Mouse (Mus musculus) stomach, embryonic 14.5 days (tissue): Measurements from ENCODE around the gene Tbl2. TPM values are rescaled to one million over a fixed set of nuclear protein-coding genes. Genes with fewer than 3 reads are reported as not detected.
A peak's percentile ranks its signal among the peaks of the same experiment; 100 is the strongest.

ENCODE experiments used
- ATAC-seq: fragments of 200-750 bp; cut with Nextera tagmentation; 2 replicates; pipeline ENCODE4 v1.8.0; 2017; ENCODE audit warnings: low read depth, moderate TSS enrichment; ENCODE audit not compliant: insufficient number of reproducible peaks, insufficient read depth, low FRiP score
- H3K27ac ChIP-seq: fragments of 300-500 bp; sonication (generic); 2 replicates; pipeline ENCODE4 v1.5.1; 2014; ENCODE audit warnings: mild to moderate bottlenecking, low read length, moderate library complexity, mixed read lengths
- H3K27me3 ChIP-seq: fragments of 300-500 bp; sonication (generic); 2 replicates; pipeline ENCODE4 v1.6.1; 2014; ENCODE audit warnings: low read length, control low read depth, mixed read lengths; ENCODE audit not compliant: control insufficient read depth, insufficient read depth
- H3K36me3 ChIP-seq: fragments of 300-500 bp; sonication (generic); 2 replicates; pipeline ENCODE4 v1.6.1; 2014; ENCODE audit warnings: mild to moderate bottlenecking, control low read depth, low read length, moderate library complexity, mixed read lengths; ENCODE audit not compliant: control insufficient read depth, insufficient read depth
- H3K4me1 ChIP-seq: fragments of 300-500 bp; sonication (generic); 2 replicates; pipeline ENCODE4 v1.6.1; 2014; ENCODE audit warnings: low read length, control low read depth, mixed read lengths; ENCODE audit not compliant: control insufficient read depth, insufficient read depth
- H3K4me2 ChIP-seq: fragments of 300-500 bp; sonication (generic); replicated peaks from 2 replicates; pipeline ENCODE4 v1.6.1; 2014; ENCODE audit warnings: low read depth, low read length, control low read depth
- H3K4me3 ChIP-seq: fragments of 300-500 bp; sonication (generic); 2 replicates; pipeline ENCODE4 v1.5.1; 2014; ENCODE audit warnings: low read depth, low read length, control low read depth
- H3K9ac ChIP-seq: fragments of 300-500 bp; sonication (generic); replicated peaks from 2 replicates; pipeline ENCODE4 v1.6.1; 2014; ENCODE audit warnings: low read depth, mild to moderate bottlenecking, control low read depth, low read length, moderate library complexity, mixed read lengths
- H3K9me3 ChIP-seq: fragments of 300-500 bp; sonication (generic); 2 replicates; pipeline ENCODE4 v1.6.1; 2016; ENCODE audit warnings: low read depth, low read length, control low read depth; ENCODE audit not compliant: control insufficient read depth
- WGBS: fragments of 180-500 bp; shearing (Covaris S2); extraction: QIAGEN DNeasy Blood & Tissue Kit; methylation state at CpG from one replicate; pipeline ENCODE4 v1.1.7; 2014; 5-methylcytosine and 5-hydroxymethylcytosine counted together
- microRNA-seq: library from miRNA; unstranded; fragments of <30 nt; microRNA quantifications from one replicate; pipeline ENCODE4, GENCODE M21; 2016
- polyA plus RNA-seq: library from polyadenylated mRNA; unstranded; fragments of >200 nt; fragmentation: Nextera tagmentation; extraction: Ambion mirVana; gene quantifications from 2 replicates; pipeline ENCODE4 v1.2.1, GENCODE M21; 2014

Gene Tbl2
- polyA plus RNA-seq, 1 experiment from 2014 or later: 24.8 TPM

DNA sequence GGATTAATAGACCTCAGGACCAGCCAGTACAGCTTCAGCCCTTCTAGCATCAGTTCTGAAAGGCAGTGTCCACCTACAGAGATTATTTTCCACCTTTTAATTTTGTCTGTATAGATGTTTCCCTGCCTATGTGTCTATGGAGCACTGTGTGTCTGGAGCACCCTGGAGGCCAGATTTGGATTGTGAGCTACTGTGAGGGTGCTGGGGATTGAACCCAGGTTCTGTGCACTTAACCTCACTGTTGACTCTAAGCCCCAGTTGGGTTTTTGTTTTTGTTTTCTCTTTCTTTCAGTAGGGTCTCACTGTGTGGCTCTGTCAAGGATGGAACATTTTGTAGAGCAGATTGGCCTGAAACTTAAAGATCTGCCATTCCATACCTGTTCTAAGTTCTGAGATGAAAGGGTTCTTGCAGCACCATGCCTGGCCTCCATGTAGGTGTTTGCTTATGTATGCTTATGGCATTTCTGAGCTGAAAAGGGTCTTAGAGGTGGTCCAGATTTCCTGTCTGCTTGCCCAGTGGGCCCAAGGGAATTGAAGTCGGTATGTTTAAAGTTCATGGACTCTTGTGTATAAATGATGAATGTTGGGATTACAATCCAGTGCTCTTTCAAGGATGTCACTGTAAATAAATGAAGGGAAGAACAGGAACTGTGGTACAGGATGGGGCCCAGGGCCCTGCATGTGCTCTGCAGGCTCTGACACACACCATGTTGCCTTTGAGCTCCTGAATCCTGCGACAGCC is 40.0 kb downstream of the Tbl2 start:
- ATAC-seq: no peak
- Histone ChIP-seq H3K4me1 (peaks cover 23% of the 10 kb centered on the region), H3K9ac (peak overlapping the region; percentile 99; the same call in 1 of the 2 replicates), H3K4me3 (peak overlapping the region; percentile 100), H3K4me2 (peak overlapping the region; percentile 71), H3K27ac (peak overlapping the region; percentile 15; the same call in 1 of the 2 replicates), H3K27me3 (no peaks in the 10 kb centered on the region), H3K9me3 (0 out of 2 replicates have a peak, but pooled peaks cover 4% of the 10 kb centered on the region), H3K36me3 (peaks cover 5% of the 10 kb centered on the region)
- WGBS: 34% methylated on average over 2 of the region's 2 CpGs

GRCm38 (mm10) chr5:135191620-135192019 is 42.2 kb downstream of the Tbl2 start:
- no peak overlapping the region for H3K9ac ChIP-seq
- H3K36me3 ChIP-seq: peaks cover 15% of the 10 kb centered on the region
- 35% methylated on average over 2 of the region's 2 CpGs for WGBS
- no peaks in the 10 kb centered on the region for H3K9me3 ChIP-seq
- ATAC-seq: no peak
- no peaks in the 10 kb centered on the region for H3K27me3 ChIP-seq
- H3K4me3 ChIP-seq: no peak overlapping the region
- H3K4me1 ChIP-seq: peaks cover 23% of the 10 kb centered on the region
- no peak overlapping the region for H3K4me2 ChIP-seq
- H3K27ac ChIP-seq: no peak overlapping the region

GRCm38 (mm10) chr5:135192431-135192830 is 43.0 kb downstream of the Tbl2 start:
- Histone ChIP-seq H3K4me3 (no peak overlapping the region), H3K4me1 (peaks cover 23% of the 10 kb centered on the region), H3K27ac (no peak overlapping the region), H3K36me3 (peaks cover 20% of the 10 kb centered on the region), H3K9ac (no peak overlapping the region), H3K4me2 (no peak overlapping the region), H3K27me3 (no peaks in the 10 kb centered on the region), H3K9me3 (no peaks in the 10 kb centered on the region)
- 87% methylated on average over 1 of the region's 1 CpGs for WGBS
- ATAC-seq: no peak

DNA sequence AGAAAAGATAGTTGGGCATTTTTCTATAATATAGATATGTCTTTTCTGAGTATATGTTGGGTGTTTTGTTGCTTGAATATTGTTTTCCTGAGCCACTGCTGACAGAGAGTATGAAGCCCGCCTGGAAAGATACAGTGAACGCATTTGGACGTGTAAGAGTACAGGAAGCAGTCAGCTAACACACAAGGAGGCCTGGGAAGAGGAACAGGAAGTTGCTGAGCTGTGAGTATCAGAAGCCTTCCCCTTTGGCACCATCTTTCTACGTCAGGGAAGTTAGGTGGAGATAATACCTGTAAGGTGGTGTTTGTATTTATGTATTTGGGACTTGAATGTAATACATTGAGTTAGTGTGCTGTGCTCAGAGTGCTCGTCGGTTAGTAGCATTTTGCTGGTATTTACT is 46.9 kb downstream of the Tbl2 start:
- no peak overlapping the region for H3K4me2 ChIP-seq
- no peaks in the 10 kb centered on the region for H3K9me3 ChIP-seq
- peaks cover 45% of the 10 kb centered on the region for H3K36me3 ChIP-seq
- H3K9ac ChIP-seq: no peak overlapping the region
- 0 out of 2 replicates have a peak, but pooled peaks cover 4% of the 10 kb centered on the region for H3K4me1 ChIP-seq
- no peak overlapping the region for H3K27ac ChIP-seq
- H3K4me3 ChIP-seq: no peak overlapping the region
- 77% methylated on average over 6 of the region's 6 CpGs for WGBS
- no peak for ATAC-seq
- H3K27me3 ChIP-seq: no peaks in the 10 kb centered on the region

- 81% methylated on average over 3 of the region's 3 CpGs for WGBS
- Histone ChIP-seq H3K36me3 (peaks cover 71% of the 10 kb centered on the region), H3K9me3 (no peaks in the 10 kb centered on the region), H3K27ac (no peak overlapping the region), H3K4me2 (no peak overlapping the region), H3K4me1 (no peaks in the 10 kb centered on the region), H3K9ac (no peak overlapping the region), H3K4me3 (no peak overlapping the region), H3K27me3 (no peaks in the 10 kb centered on the region)
- ATAC-seq: no peak
These were observed 53.3 kb downstream of the Tbl2 start for GRCm38 (mm10) chr5:135202763-135203162.

DNA sequence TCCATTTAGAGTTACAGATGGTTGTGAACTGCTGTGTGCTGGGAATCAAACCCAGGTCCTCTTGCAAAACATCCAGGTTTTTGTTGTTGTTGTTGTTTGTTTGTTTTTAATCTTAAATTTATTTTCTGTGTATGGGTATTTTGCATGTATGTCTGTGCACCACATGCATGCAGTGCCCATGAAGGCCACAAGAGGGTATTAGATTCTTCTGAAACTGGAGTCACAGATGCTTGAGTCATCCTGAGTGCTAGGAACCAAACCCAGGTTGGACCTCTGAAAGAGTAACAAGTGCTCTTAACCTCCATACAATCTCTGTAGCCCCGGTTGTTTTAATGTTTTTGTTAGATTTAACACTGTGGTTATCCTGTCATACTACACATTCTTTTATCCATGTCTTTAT is 58.7 kb downstream of the Tbl2 start:
- Histone ChIP-seq H3K4me2 (no peak overlapping the region), H3K4me3 (no peak overlapping the region), H3K9me3 (no peaks in the 10 kb centered on the region), H3K36me3 (peaks cover 86% of the 10 kb centered on the region), H3K9ac (no peak overlapping the region), H3K27ac (no peak overlapping the region), H3K27me3 (no peaks in the 10 kb centered on the region), H3K4me1 (no peaks in the 10 kb centered on the region)
- 100% methylated on average over 1 of the region's 1 CpGs for WGBS
- ATAC-seq: no peak

Small RNA genes lying within 50 kb of the gene (microRNA-seq; reads per million reads assigned to microRNA genes)
- gene Gm25315: not detected

Other genes with a start within 250 kb of the Tbl2 start
- not detected in 2 replicates for gene Tmem270, start 242.9 kb upstream of the Tbl2 start, polyA plus RNA-seq
- 1.0 TPM in 1 of 2 replicates, not detected in the other for gene Cldn13, start 234.1 kb upstream of the Tbl2 start, polyA plus RNA-seq
- gene Mettl27, start 217.3 kb upstream of the Tbl2 start, polyA plus RNA-seq: 22.1 and 26.3 TPM in 2 replicates
- 91.5 and 93.9 TPM in 2 replicates for gene Cldn4, start 202.7 kb upstream of the Tbl2 start, polyA plus RNA-seq
- gene Cldn3, start 163.4 kb upstream of the Tbl2 start, polyA plus RNA-seq: 69.7 and 71.2 TPM in 2 replicates
- gene Abhd11, start 140.5 kb upstream of the Tbl2 start, polyA plus RNA-seq: 73.3 and 80.6 TPM in 2 replicates
- 17.4 and 17.7 TPM in 2 replicates for gene Stx1a, start 126.2 kb upstream of the Tbl2 start, polyA plus RNA-seq
- 34.8 and 34.9 TPM in 2 replicates for gene Dnajc30, start 85.5 kb upstream of the Tbl2 start, polyA plus RNA-seq
- 95.2 and 99.0 TPM in 2 replicates for gene Bud23, start 84.7 kb upstream of the Tbl2 start, polyA plus RNA-seq
- 7.2 and 7.7 TPM in 2 replicates for gene Vps37d, start 71.4 kb upstream of the Tbl2 start, polyA plus RNA-seq
- 2.7 and 3.6 TPM in 2 replicates for gene Mlxipl, start 59.8 kb upstream of the Tbl2 start, polyA plus RNA-seq
- gene Bcl7b, start 18.6 kb downstream of the Tbl2 start, polyA plus RNA-seq: 45.1 and 48.9 TPM in 2 replicates
- 60.3 and 60.7 TPM in 2 replicates for gene Baz1b, start 37.6 kb downstream of the Tbl2 start, polyA plus RNA-seq
- 0.17 and 0.25 TPM in 2 replicates for gene Fzd9, start 101.6 kb downstream of the Tbl2 start, polyA plus RNA-seq
- gene Fkbp6, start 200.4 kb downstream of the Tbl2 start, polyA plus RNA-seq: 0.27 TPM in 1 of 2 replicates, not detected in the other
- not detected in 2 replicates for gene Trim50, start 203.6 kb downstream of the Tbl2 start, polyA plus RNA-seq
- gene Nsun5, start 220.3 kb downstream of the Tbl2 start, polyA plus RNA-seq: 26.1 and 27.8 TPM in 2 replicates
- gene Pom121, start 244.9 kb downstream of the Tbl2 start, polyA plus RNA-seq: 15.6 and 16.3 TPM in 2 replicates